Mouse (Mus musculus) forebrain, postnatal 0 days (tissue): ENCODE measurements around the gene Sirt3. TPM values are rescaled to one million over a fixed set of nuclear protein-coding genes. Genes with fewer than 3 reads are reported as not detected.
A peak's percentile ranks its signal among the peaks of the same experiment; 100 is the strongest.

ENCODE experiments used
- ATAC-seq: fragments of 200-750 bp; cut with Nextera tagmentation; 2 replicates; pipeline ENCODE4 v1.8.0; 2017; ENCODE audit warnings: mild to moderate bottlenecking, moderate library complexity
- DNase-seq: peaks from one replicate; pipeline ENCODE4 v3.0.0-alpha.2; 2015
- H3K27ac ChIP-seq: fragments of 300-500 bp; sonication (generic); 2 replicates; pipeline ENCODE4 v1.5.1; 2014; ENCODE audit warnings: low read depth, mild to moderate bottlenecking, antibody characterized with exemption, low read length, moderate library complexity, mixed read lengths
- H3K27me3 ChIP-seq: fragments of 300-500 bp; sonication (generic); 2 replicates; pipeline ENCODE4 v1.6.1; 2014; ENCODE audit warnings: mild to moderate bottlenecking, low read length, mixed read lengths; ENCODE audit not compliant: insufficient read depth
- H3K36me3 ChIP-seq: fragments of 300-500 bp; sonication (generic); 2 replicates; pipeline ENCODE4 v1.6.1; 2014; ENCODE audit warnings: mild to moderate bottlenecking, moderate library complexity; ENCODE audit not compliant: insufficient read depth
- H3K4me1 ChIP-seq: fragments of 300-500 bp; sonication (generic); 2 replicates; pipeline ENCODE4 v1.6.1; 2014; ENCODE audit warnings: antibody characterized with exemption; ENCODE audit not compliant: insufficient read depth
- H3K4me2 ChIP-seq: fragments of 300-500 bp; sonication (generic); 2 replicates; pipeline ENCODE4 v1.6.1; 2014; ENCODE audit warnings: low read depth, mild to moderate bottlenecking, moderate library complexity
- H3K4me3 ChIP-seq: fragments of 300-500 bp; sonication (generic); 2 replicates; pipeline ENCODE4 v1.5.1; 2014; ENCODE audit warnings: low read depth, low read length, mixed read lengths
- H3K9ac ChIP-seq: fragments of 300-500 bp; sonication (generic); 2 replicates; pipeline ENCODE4 v1.6.1; 2014; ENCODE audit warnings: mild to moderate bottlenecking
- H3K9me3 ChIP-seq: fragments of 300-500 bp; sonication (generic); 2 replicates; pipeline ENCODE4 v1.6.1; 2016; ENCODE audit warnings: low read length
- CTCF ChIP-seq: sonication (generic); IDR thresholded peaks from 2 replicates; pipeline ENCODE4 v1.5.1; 2016; ENCODE audit warnings: antibody characterized with exemption, control low read depth, low read depth
- WGBS: fragments of 180-500 bp; shearing (Covaris S2); extraction: QIAGEN DNeasy Blood & Tissue Kit; methylation state at CpG from one replicate; pipeline ENCODE4 v1.1.7; 2014; 5-methylcytosine and 5-hydroxymethylcytosine counted together
- polyA plus RNA-seq: library from polyadenylated mRNA; unstranded; fragments of >200 nt; fragmentation: Nextera tagmentation; extraction: Ambion mirVana; gene quantifications from 2 replicates; pipeline ENCODE4 v1.2.1, GENCODE M21; 2015
- total RNA-seq: library from RNA; depleted of rRNA; stranded (reverse); fragments of >200 nt; gene quantifications from 2 replicates; pipeline ENCODE4 v1.2.3, GENCODE M21; 2014; rRNA removed

The Sirt3 gene
- 41.9 and 46.3 TPM in 2 replicates for total RNA-seq
- 44.2 and 48.3 TPM in 2 replicates for polyA plus RNA-seq

DNA sequence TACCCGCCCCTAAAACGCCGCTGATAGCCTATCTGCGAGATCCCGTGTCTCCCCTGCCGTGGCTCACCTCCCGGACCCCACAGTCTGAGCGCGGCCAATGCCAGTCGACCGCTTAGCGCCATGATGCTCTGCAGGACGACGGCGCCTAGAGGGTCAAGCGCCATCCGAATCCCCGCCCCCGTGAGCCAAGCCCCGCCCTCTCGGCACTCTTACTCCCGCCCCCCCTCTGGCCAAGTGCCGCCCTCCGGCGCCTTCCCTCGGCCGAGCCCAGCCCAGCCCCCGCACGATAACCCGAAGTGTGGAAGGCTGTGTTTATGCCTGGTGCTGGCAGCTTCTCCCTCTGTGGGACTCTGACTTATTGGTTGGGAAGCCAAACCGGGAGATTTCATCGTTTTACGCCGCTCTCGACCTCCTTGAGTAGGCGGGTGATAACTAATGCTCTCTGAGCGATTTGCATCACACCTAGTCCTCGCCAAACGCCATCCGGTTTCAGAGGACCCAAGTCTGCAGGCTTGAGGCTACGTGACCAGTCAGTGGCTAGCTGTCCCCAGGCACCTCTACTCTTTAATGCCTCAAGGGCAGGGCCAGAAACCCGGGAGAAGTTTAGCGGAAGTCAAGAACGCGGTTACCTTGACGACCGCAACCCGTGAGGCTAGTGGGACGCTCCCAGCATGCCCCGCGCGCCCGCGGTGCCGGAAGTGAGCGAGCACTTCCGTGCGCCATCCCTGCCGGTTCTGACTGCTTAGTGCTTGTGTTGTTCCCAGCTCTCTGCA is at the start of gene Sirt3, which contains the start of gene Psmd13:
Sirt3 (minus strand) TSS at position 614 of the 773 bp plus-strand sequence.
Psmd13 (plus strand) TSS at position 273 of the 773 bp plus-strand sequence.
- peak; percentile 96 for DNase-seq
- WGBS = under 1% methylated on average over 59 of the region's 59 CpGs

DNA sequence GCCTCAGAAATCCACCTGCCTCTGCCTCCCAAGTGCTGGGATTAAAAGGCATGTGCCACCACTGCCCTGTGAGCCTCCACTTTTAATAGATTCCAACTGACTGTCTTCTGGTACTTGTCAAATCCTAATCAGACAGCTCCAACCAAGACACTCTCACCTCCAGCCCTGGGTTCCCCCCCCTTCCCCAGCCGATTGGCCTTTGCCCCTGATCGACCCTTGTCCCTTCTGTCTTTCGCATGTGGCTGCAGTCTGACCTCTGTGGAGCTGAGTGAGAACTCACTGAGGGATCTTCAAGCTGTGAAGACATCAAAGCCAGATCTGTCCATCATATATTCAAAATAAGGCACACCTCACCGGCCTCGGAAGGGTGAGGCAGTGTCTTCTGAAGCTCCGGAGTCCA is 45.1 kb upstream of the Sirt3 start:
- Histone ChIP-seq H3K4me1 (no peaks in the 10 kb centered on the region), H3K27me3 (peaks cover 21% of the 10 kb centered on the region), H3K36me3 (no peaks in the 10 kb centered on the region), H3K9me3 (no peaks in the 10 kb centered on the region), H3K4me2 (no peak overlapping the region), H3K27ac (no peak overlapping the region), H3K9ac (no peak overlapping the region), H3K4me3 (no peak overlapping the region)
- WGBS = 91% methylated on average over 6 of the region's 6 CpGs
- ATAC-seq = no peak
- no peak for DNase-seq
- no peak for TF ChIP-seq CTCF

More for the DNA sequence above, at the start of gene Sirt3, which contains the start of gene Psmd13:
- Histone ChIP-seq H3K36me3 (peaks cover 23% of the 10 kb centered on the region), H3K4me2 (peak within 1 kb of the TSS; percentile 72), H3K27me3 (no peaks in the 10 kb centered on the region), H3K9ac (peak within 1 kb of the TSS; percentile 91), H3K27ac (peak within 1 kb of the TSS; percentile 93), H3K4me3 (peak within 1 kb of the TSS; percentile 99), H3K4me1 (peaks cover 3% of the 10 kb centered on the region; the same call in 1 of the 2 replicates), H3K9me3 (no peaks in the 10 kb centered on the region)
- peak; percentile 99 for ATAC-seq
- TF ChIP-seq CTCF = no peak

DNA sequence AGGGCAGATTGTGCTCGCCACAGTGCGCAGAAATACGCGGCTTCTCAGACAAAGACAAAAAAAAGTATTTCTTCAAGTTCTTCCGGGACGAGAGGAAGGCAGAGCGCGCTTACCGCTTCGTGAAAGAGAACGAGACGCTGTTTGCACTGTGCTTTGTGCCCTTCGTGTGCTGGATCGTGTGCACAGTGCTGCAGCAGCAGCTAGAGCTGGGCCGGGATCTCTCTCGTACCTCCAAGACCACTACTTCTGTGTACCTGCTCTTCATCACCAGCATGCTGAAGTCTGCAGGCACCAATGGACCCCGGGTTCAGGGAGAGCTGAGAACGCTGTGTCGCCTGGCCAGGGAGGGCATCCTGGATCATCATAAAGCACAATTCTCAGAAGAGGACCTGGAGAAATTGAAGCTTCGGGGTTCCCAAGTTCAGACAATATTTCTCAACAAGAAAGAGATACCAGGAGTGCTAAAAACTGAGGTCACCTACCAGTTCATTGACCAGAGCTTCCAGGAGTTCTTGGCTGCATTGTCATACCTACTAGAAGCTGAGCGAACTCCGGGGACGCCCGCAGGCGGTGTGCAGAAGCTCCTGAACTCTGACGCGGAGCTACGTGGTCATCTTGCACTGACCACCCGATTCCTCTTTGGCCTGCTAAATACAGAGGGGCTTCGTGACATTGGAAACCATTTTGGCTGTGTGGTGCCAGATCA is 41.1 kb upstream of the Sirt3 start:
- Histone ChIP-seq H3K27me3 (peaks cover 51% of the 10 kb centered on the region), H3K27ac (no peak overlapping the region), H3K4me3 (peak overlapping the region; percentile 45), H3K9ac (peak overlapping the region; percentile 40), H3K9me3 (no peaks in the 10 kb centered on the region), H3K4me2 (peak overlapping the region; percentile 99), H3K36me3 (no peaks in the 10 kb centered on the region), H3K4me1 (no peaks in the 10 kb centered on the region)
- 20% methylated on average over 30 of the region's 30 CpGs for WGBS
- no peak for TF ChIP-seq CTCF
- DNase-seq = no peak
- peak; percentile 61; the same call in 1 of the 2 replicates for ATAC-seq

DNA sequence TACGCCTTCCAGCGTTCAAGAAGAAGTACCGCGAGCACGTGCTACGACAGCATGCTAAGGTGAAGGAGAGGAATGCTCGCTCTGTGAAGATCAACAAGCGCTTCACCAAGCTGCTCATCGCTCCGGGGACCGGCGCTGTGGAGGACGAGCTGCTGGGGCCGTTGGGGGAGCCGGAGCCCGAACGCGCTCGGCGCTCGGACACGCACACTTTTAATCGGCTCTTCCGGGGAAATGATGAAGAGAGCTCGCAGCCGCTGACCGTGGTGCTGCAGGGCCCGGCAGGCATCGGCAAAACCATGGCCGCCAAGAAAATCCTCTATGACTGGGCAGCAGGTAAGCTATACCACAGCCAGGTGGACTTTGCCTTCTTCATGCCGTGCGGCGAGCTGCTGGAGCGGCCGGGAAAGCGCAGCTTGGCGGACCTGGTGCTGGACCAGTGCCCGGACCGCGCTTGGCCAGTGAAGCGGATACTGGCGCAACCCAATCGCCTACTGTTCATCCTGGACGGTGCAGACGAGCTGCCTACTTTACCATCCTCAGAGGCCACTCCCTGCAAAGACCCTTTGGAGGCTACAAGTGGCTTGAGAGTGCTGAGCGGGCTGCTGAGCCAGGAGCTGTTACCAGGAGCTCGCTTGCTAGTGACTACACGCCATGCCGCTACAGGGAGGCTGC is 40.4 kb upstream of the Sirt3 start:
- no peaks in the 10 kb centered on the region for H3K9me3 ChIP-seq
- H3K9ac ChIP-seq = peak overlapping the region; percentile 40
- TF ChIP-seq CTCF = 0 out of 2 replicates have a peak, but pooled peaks have one; percentile 9
- peak; percentile 51 for DNase-seq
- no peak overlapping the region for H3K27ac ChIP-seq
- H3K4me2 ChIP-seq = peak overlapping the region; percentile 99
- H3K36me3 ChIP-seq = no peaks in the 10 kb centered on the region
- no peaks in the 10 kb centered on the region for H3K4me1 ChIP-seq
- H3K27me3 ChIP-seq = peaks cover 53% of the 10 kb centered on the region
- WGBS = under 1% methylated on average over 49 of the region's 49 CpGs
- ATAC-seq = peak; percentile 55
- peak overlapping the region; percentile 45 for H3K4me3 ChIP-seq

DNA sequence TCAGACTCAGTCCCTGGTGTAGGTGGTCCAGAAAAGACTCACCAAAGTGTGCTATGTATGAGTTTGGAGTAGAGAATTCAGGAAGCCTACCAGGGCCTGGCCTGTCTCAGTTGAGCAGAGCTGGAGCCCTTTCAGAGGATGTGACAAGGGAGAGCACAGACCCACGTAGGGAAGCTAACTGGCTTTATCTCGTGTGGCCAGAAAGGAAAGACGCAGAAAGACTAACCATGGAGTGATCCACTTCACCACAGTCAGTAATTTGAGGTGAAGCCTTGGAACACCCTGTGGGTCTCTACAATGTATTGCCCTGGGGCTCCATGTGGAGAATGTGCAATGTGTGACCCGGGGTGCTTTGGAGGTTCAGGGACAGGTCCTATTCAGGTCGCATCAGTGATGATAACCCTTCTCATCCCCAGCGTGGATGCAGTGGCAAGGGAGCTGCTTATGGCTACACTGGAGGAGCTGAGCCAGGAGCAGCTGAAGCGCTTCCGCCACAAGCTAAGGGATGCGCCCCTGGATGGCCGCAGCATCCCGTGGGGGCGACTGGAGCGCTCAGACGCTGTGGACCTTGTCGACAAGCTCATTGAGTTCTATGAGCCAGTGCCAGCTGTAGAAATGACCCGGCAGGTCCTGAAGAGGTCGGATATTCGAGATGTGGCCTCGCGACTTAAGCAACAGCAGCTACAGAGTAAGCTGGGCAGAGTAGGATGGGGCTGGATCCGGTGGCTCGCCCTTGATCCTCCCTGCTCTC is 39.3 kb upstream of the Sirt3 start:
- Histone ChIP-seq H3K4me3 (no peak overlapping the region), H3K9me3 (no peaks in the 10 kb centered on the region), H3K36me3 (no peaks in the 10 kb centered on the region), H3K4me2 (peak overlapping the region; percentile 99; the same call in 1 of the 2 replicates), H3K4me1 (no peaks in the 10 kb centered on the region), H3K27ac (no peak overlapping the region), H3K27me3 (peaks cover 53% of the 10 kb centered on the region), H3K9ac (no peak overlapping the region)
- no peak for TF ChIP-seq CTCF
- ATAC-seq (no peak), DNase-seq (no peak)
- 32% methylated on average over 22 of the region's 22 CpGs for WGBS

DNA sequence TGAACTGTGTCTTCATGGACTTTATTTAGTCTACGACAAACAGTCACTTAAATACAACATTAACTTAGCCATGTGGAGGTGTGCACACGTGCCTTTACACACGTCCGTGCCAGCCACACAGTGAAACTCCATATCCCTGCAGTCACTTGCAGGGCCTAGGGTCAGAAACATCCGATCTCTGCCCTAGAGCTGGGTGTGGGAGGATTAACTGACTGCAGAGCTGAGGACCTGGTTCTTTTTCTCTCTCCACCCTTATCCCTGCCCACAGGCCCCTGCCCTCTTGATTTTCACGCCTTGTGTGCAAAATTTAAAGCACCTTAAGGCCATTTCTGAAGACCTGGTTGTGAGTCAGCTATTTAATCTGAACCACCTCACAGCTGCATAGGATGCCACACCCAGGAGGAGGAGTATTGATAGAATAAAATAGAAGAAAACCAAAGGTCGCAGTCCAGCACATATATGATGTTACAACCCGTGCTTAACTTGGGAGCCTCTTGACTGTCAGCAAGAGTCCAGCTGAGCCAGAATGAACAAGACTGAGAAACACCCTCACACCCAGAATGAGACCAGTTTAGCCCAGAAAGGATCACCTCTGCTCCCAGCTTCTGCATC is 38.4 kb upstream of the Sirt3 start, which contains the start of gene Nlrp6:
Nlrp6 (plus strand) TSS at position 485 of the 612 bp plus-strand sequence.
- no peak within 1 kb of the TSS for H3K27ac ChIP-seq
- no peaks in the 10 kb centered on the region for H3K9me3 ChIP-seq
- H3K4me2 ChIP-seq = no peak within 1 kb of the TSS
- DNase-seq (no peak), ATAC-seq (no peak)
- peaks cover 53% of the 10 kb centered on the region for H3K27me3 ChIP-seq
- no peaks in the 10 kb centered on the region for H3K4me1 ChIP-seq
- no peak within 1 kb of the TSS for H3K4me3 ChIP-seq
- TF ChIP-seq CTCF = no peak
- 83% methylated on average over 8 of the region's 8 CpGs for WGBS
- no peaks in the 10 kb centered on the region for H3K36me3 ChIP-seq
- no peak within 1 kb of the TSS for H3K9ac ChIP-seq
